Mouse (Mus musculus) gastrocnemius, adult 2 months (tissue): ENCODE results near the gene Rccd1. TPM values are rescaled to one million over a fixed set of nuclear protein-coding genes. Genes with fewer than 3 reads are reported as not detected.

Source experiments
- DNase-seq: peaks from one replicate; pipeline ENCODE4 v3.0.0; 2022
- H3K27ac ChIP-seq: fragments of 200-600 bp; 2 replicates; pipeline ENCODE4 v1.8.1; 2022; ENCODE audit warnings: mild to moderate bottlenecking
- H3K4me3 ChIP-seq: fragments of 200-600 bp; 2 replicates; pipeline ENCODE4 v1.8.1; 2022; ENCODE audit warnings: mild to moderate bottlenecking, moderate library complexity
- CTCF ChIP-seq: fragments of 200-600 bp; IDR thresholded peaks from 2 replicates; pipeline ENCODE4 v1.8.1; 2022; ENCODE audit warnings: antibody characterized with exemption, mild to moderate bottlenecking, moderate library complexity
- intact Hi-C: fragments of 180-260 bp; cut with DNase I; formaldehyde crosslinking; loops from one replicate; pipeline ENCODE4 v1.15.1; 2025
- total RNA-seq, 2 experiments: library from RNA; stranded (reverse); gene quantifications; 2 replicates each; pipeline ENCODE4 v1.2.3; 2021

Rccd1 gene
- total RNA-seq, 2 experiments from 2014 or later = 7.3 to 8.4 TPM

- TF ChIP-seq CTCF = no peak
- Histone ChIP-seq H3K4me3 (no peak overlapping the region), H3K27ac (no peak overlapping the region)
- intact Hi-C loops = no loop called here
- DNase-seq = no peak
These were observed 5.6 kb downstream of the Rccd1 start for GRCm38 (mm10) chr7:80318670-80319069.

GRCm38 (mm10) chr7:80317439-80318115 is 6.7 kb downstream of the Rccd1 start:
- TF ChIP-seq CTCF = no peak

GRCm38 (mm10) chr7:80315733-80316132 is 8.5 kb downstream of the Rccd1 start:
- intact Hi-C loops = no loop called here
- H3K27ac ChIP-seq = no peak overlapping the region
- H3K4me3 ChIP-seq = no peak overlapping the region
- DNase-seq = no peak
- no peak for TF ChIP-seq CTCF

More at GRCm38 (mm10) chr7:80317439-80318115, 6.7 kb downstream of the Rccd1 start:
- intact Hi-C loops = no loop called here
- DNase-seq = no peak
- H3K4me3 ChIP-seq = no peak overlapping the region
- H3K27ac ChIP-seq = no peak overlapping the region

- intact Hi-C loops = no loop called here
- TF ChIP-seq CTCF = no peak
- H3K27ac ChIP-seq = no peak overlapping the region
- no peak overlapping the region for H3K4me3 ChIP-seq
- DNase-seq = no peak
These were observed 13.5 kb downstream of the Rccd1 start for GRCm38 (mm10) chr7:80310771-80311170.

- TF ChIP-seq CTCF = no peak; the same call in 1 of the 2 replicates
- intact Hi-C loops = no loop called here
These were observed 16.5 kb downstream of the Rccd1 start for GRCm38 (mm10) chr7:80307766-80308165.

GRCm38 (mm10) chr7:80301522-80301921 is 22.7 kb downstream of the Rccd1 start:
- no peak overlapping the region for H3K4me3 ChIP-seq
- DNase-seq = no peak
- intact Hi-C loops = no loop called here
- no peak overlapping the region for H3K27ac ChIP-seq
- TF ChIP-seq CTCF = no peak

More at GRCm38 (mm10) chr7:80307766-80308165, 16.5 kb downstream of the Rccd1 start:
- no peak for DNase-seq
- no peak overlapping the region for H3K4me3 ChIP-seq
- H3K27ac ChIP-seq = no peak overlapping the region

GRCm38 (mm10) chr7:80299568-80299967 is 24.7 kb downstream of the Rccd1 start:
- Histone ChIP-seq H3K27ac (no peak overlapping the region), H3K4me3 (no peak overlapping the region)
- no peak for TF ChIP-seq CTCF
- intact Hi-C loops = no loop called here
- DNase-seq = no peak

GRCm38 (mm10) chr7:80298754-80299153 is 25.5 kb downstream of the Rccd1 start:
- Histone ChIP-seq H3K4me3 (no peak overlapping the region), H3K27ac (no peak overlapping the region)
- intact Hi-C loops = no loop called here
- TF ChIP-seq CTCF = no peak
- no peak for DNase-seq

- H3K4me3 ChIP-seq = no peak overlapping the region
- H3K27ac ChIP-seq = no peak overlapping the region
- intact Hi-C loops = no loop called here
- no peak for TF ChIP-seq CTCF
- no peak for DNase-seq
These were observed 27.2 kb downstream of the Rccd1 start for GRCm38 (mm10) chr7:80297041-80297440.

- H3K27ac ChIP-seq = no peak overlapping the region
- TF ChIP-seq CTCF = no peak
- intact Hi-C loops = no loop called here
- no peak for DNase-seq
- H3K4me3 ChIP-seq = no peak overlapping the region
These were observed 27.8 kb downstream of the Rccd1 start for GRCm38 (mm10) chr7:80296462-80296861.

GRCm38 (mm10) chr7:80294764-80295648 is 29.2 kb downstream of the Rccd1 start:
- H3K27ac ChIP-seq = peak overlapping the region; percentile 85
- intact Hi-C loops = no loop called here
- no peak for TF ChIP-seq CTCF

GRCm38 (mm10) chr7:80294062-80294763 is 30.0 kb downstream of the Rccd1 start, which contains the start of gene Prc1:
Gene Prc1, plus strand, starts transcription at chr7:80294450.
- Histone ChIP-seq H3K4me3 (peak within 1 kb of the TSS; percentile 86), H3K27ac (peak within 1 kb of the TSS; percentile 85)
- intact Hi-C loops = no loop called here
- no peak for TF ChIP-seq CTCF
- peak; percentile 98 for DNase-seq

More at GRCm38 (mm10) chr7:80294764-80295648, 29.2 kb downstream of the Rccd1 start:
- DNase-seq = no peak
- H3K4me3 ChIP-seq = peak overlapping the region; percentile 86

GRCm38 (mm10) chr7:80287736-80288135 is 36.5 kb downstream of the Rccd1 start:
- no peak for DNase-seq
- no peak overlapping the region for H3K27ac ChIP-seq
- no peak overlapping the region for H3K4me3 ChIP-seq
- intact Hi-C loops = no loop called here
- TF ChIP-seq CTCF = no peak
